Mouse (Mus musculus) adrenal gland, postnatal 25 days (tissue): ENCODE measurements around the gene Pck2. TPM values are rescaled to one million over a fixed set of nuclear protein-coding genes. Genes with fewer than 3 reads are reported as not detected.

Source experiments
- total RNA-seq: library from RNA; stranded (reverse); gene quantifications from 2 replicates; pipeline ENCODE4 v1.2.3, GENCODE M21; 2021

The Pck2 gene
- total RNA-seq, 1 experiment from 2014 or later, result 46.2 TPM

Other genes with a start within 250 kb of the Pck2 start
- gene Dhrs4, start 61.5 kb upstream of the Pck2 start, total RNA-seq, result 83.7 and 89.8 TPM in 2 replicates
- 7.3 and 9.6 TPM in 2 replicates for gene Carmil3, start 49.6 kb upstream of the Pck2 start, total RNA-seq
- 0.12 TPM in 1 of 2 replicates, not detected in the other for gene Cpne6, start 29.8 kb upstream of the Pck2 start, total RNA-seq
- gene Nrl, start 15.3 kb upstream of the Pck2 start, total RNA-seq, result not detected in 2 replicates
- 131 and 160 TPM in 2 replicates for gene Dcaf11, start 19.7 kb downstream of the Pck2 start, total RNA-seq
- 2.6 TPM in 1 of 2 replicates, not detected in the other for gene A730061H03Rik, start 20.1 kb downstream of the Pck2 start, total RNA-seq
- gene Fitm1, start 35.4 kb downstream of the Pck2 start, total RNA-seq, result 1.7 and 2.6 TPM in 2 replicates
- gene Psme1, start 37.9 kb downstream of the Pck2 start, total RNA-seq, result 328 and 383 TPM in 2 replicates
- 34.5 and 61.6 TPM in 2 replicates for gene Emc9, start 45.0 kb downstream of the Pck2 start, total RNA-seq
- gene Psme2, start 50.8 kb downstream of the Pck2 start, total RNA-seq, result 357 and 368 TPM in 2 replicates
- gene Rnf31, start 51.4 kb downstream of the Pck2 start, total RNA-seq, result 37.4 and 49.3 TPM in 2 replicates
- 24.2 and 24.8 TPM in 2 replicates for gene Irf9, start 63.3 kb downstream of the Pck2 start, total RNA-seq
- 13.6 TPM in 2 replicates for gene Rec8, start 77.8 kb downstream of the Pck2 start, total RNA-seq
- 100 and 141 TPM in 2 replicates for gene Ipo4, start 95.7 kb downstream of the Pck2 start, total RNA-seq
- 2.4 and 2.5 TPM in 2 replicates for gene Gm49378, start 97.6 kb downstream of the Pck2 start, total RNA-seq
- 81.1 and 98.6 TPM in 2 replicates for gene Tm9sf1, start 103.5 kb downstream of the Pck2 start, total RNA-seq
- 2.6 and 2.9 TPM in 2 replicates for gene Tssk4, start 109.9 kb downstream of the Pck2 start, total RNA-seq
- gene Mdp1, start 120.2 kb downstream of the Pck2 start, total RNA-seq, result 73.5 and 88.6 TPM in 2 replicates
- 28.0 and 32.2 TPM in 2 replicates for gene Gmpr2, start 131.7 kb downstream of the Pck2 start, total RNA-seq
- 347 and 352 TPM in 2 replicates for gene Nedd8, start 131.9 kb downstream of the Pck2 start, total RNA-seq
- 30.0 and 36.4 TPM in 2 replicates for gene Tinf2, start 141.6 kb downstream of the Pck2 start, total RNA-seq
- gene Tgm1, start 173.7 kb downstream of the Pck2 start, total RNA-seq, result not detected in 2 replicates
- 23.7 and 28.1 TPM in 2 replicates for gene Rabggta, start 182.0 kb downstream of the Pck2 start, total RNA-seq
- 75.8 and 77.4 TPM in 2 replicates for gene Dhrs1, start 205.4 kb downstream of the Pck2 start, total RNA-seq
- gene Nop9, start 205.4 kb downstream of the Pck2 start, total RNA-seq, result 20.9 and 24.4 TPM in 2 replicates
- gene Cideb, start 218.2 kb downstream of the Pck2 start, total RNA-seq, result 0.79 and 2.9 TPM in 2 replicates
- 0.12 TPM in 1 of 2 replicates, not detected in the other for gene Ltb4r2, start 221.2 kb downstream of the Pck2 start, total RNA-seq
- not detected in 2 replicates for gene Ltb4r1, start 225.7 kb downstream of the Pck2 start, total RNA-seq
- 8.0 and 10.2 TPM in 2 replicates for gene Adcy4, start 243.8 kb downstream of the Pck2 start, total RNA-seq
- gene Ripk3, start 248.6 kb downstream of the Pck2 start, total RNA-seq, result 2.9 and 3.6 TPM in 2 replicates